Mouse (Mus musculus): ENCODE data around the gene Olfr1262.

Olfr1262 gene

DNA sequence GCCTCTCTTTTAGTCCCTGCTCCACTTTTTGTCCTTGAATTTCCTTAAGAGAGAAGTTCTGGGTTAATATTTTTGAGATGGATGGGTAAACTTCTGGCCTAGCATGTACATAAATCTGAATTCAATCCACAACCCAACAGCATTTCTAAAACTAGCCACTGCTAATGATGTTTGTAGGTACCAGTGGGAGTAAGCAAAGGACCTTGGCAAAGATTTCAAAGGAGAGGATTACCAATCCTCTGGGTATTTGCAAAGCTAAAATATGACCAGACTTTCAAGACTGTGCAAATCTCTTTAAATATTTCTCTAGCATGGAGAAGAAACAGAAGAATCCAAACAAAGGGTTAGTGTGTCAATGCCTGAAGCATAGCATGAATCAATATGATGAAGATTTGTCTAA lies at the start of gene Olfr1262:
Gene Olfr1262 (plus strand): TSS at position 301 of the 400 bp plus-strand sequence.
- no peak for DNase-seq

DNA sequence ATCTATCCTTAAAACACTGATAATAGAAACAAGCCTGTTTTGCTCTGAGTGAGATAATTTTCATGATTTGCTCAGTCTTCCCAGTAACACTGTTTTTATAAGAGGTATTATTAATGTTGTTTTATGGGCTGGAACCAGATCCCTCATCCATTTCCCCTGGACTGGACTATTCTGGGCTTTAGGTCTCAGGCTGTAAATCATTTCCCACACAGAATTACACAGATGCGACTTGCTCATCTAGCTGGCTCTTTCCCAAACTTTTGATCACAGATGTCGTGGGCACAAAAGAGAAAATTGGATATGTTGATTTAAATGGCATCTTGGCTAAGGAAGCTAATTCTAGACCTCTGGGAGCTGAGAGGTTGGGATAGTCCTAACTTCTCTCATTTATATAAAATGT lies 25.8 kb upstream of the Olfr1262 start, which contains the start of gene Olfr1260:
Gene Olfr1260 (plus strand): TSS at position 157 of the 400 bp plus-strand sequence.
- no peak for DNase-seq

DNA sequence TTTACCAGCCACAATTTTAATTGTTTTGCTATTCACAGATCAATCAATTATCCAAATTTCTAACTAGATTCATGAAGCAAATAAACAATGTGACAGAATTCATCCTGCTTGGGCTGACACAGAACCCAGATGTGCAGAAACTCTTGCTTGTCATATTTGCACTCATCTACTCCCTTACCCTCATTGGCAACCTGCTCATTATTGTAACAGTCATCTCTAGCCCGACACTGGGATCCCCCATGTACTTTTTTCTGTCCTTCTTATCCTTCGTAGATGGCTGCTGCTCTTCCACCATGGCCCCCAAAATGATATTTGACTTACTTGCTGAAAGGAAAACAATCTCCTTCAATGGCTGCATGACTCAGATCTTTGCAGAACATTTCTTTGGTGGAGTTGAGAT lies 22.2 kb upstream of the Olfr1262 start:
- DNase-seq: no peak

DNA sequence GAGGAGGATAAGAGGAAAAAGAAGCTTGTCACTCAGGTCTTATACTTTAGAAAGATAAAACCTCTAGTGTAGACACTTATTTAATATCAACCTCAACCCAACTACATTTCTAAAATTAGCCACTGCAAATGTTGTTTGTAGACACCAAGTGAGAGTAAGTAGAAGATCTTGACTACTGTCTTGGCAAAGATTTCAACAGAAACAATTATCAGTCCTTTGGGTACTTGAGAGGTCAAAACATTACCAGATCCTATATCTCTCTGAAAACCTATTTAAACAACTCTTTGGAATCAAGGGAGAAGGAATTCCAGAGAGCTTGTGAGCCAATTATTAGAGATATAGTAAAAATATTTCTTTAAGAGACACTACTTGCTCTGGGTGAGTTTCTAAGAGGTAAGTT lies 9.0 kb upstream of the Olfr1262 start, which contains the start of gene Olfr1261:
Gene Olfr1261 (plus strand): TSS at position 301 of the 400 bp plus-strand sequence.
- DNase-seq: no peak

DNA sequence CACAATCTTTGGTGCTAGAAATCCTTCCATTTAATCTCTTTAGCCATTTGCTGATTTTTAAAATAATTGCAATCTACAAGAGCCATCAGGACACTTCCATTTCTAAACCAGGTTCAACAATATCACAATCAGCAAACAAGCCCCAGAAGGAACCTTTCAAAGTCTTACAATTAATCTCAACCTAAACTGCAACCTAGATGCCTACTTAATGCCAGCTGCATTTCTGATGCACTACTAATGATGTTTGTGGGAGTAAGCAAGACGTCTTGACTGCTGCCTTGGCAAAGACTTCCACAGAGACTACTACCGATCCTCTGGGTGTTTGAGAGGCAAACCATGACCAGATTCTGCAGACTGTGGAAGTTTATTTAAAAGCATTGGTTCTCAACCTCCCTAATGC lies 11.9 kb downstream of the Olfr1262 start, which contains the start of gene Olfr1263:
Gene Olfr1263 (plus strand): TSS at position 301 of the 400 bp plus-strand sequence.
- DNase-seq: no peak

DNA sequence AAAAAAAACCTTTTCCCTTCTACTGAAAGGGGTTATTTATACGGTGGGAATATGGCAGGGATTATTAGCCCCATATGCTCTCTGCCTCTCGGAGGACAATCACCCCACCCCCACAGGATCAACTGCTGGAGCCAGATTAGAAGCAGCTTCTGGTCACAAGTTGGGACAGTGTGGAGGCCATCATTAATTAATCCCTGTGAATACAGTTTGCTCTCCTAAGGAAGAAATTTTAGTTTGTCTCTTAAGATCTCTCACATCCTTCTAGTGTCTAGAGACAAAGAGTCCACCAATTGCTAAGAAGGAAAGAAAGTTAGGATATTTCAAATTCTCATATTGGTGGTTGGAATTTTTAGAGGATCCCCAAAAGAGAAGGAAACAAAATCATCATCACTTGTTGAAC lies 25.5 kb downstream of the Olfr1262 start, which contains the start of gene Olfr1264:
Gene Olfr1264 (minus strand): TSS at position 101 of the 400 bp plus-strand sequence.
- DNase-seq: no peak

DNA sequence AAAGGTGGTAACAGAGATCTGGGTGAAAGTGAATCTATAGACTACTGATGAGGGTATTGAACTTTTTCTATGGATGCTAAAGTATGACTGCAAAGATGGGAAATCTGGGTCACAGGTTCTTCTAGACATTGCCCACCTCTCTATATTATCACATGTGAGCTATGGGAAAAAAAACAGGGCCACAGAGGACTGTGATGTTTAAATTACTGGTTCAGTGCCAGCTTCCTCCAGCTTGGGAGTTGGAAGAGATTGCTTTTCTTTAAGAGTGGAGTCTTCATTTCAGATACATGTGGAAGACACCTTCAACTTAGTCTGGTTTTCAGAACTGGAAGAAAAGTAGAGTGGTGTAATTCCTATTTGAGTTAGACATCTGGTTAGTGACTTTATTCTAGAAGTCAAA lies 35.1 kb downstream of the Olfr1262 start, which contains the start of gene Olfr1265:
Gene Olfr1265 (plus strand): TSS at position 301 of the 400 bp plus-strand sequence.
- DNase-seq: no peak
